Mouse (Mus musculus) lung, embryonic 14.5 days (tissue): Measurements from ENCODE around the gene Prmt2. TPM values are rescaled to one million over a fixed set of nuclear protein-coding genes. Genes with fewer than 3 reads are reported as not detected.

ENCODE experiments used
- ATAC-seq: fragments of 200-750 bp; cut with Nextera tagmentation; 2 replicates; pipeline ENCODE4 v1.8.0; 2017; ENCODE audit warnings: mild to moderate bottlenecking, moderate TSS enrichment, moderate library complexity; ENCODE audit not compliant: insufficient read depth
- DNase-seq: peaks from one replicate; pipeline ENCODE4 v3.0.0-alpha.2; 2015
- H3K27ac ChIP-seq: fragments of 300-500 bp; sonication (generic); 2 replicates; pipeline ENCODE4 v1.5.1; 2014; ENCODE audit warnings: low read depth, mild to moderate bottlenecking, moderate library complexity
- H3K27me3 ChIP-seq: fragments of 300-500 bp; sonication (generic); 2 replicates; pipeline ENCODE4 v1.6.1; 2014; ENCODE audit warnings: low read length, control low read depth; ENCODE audit not compliant: insufficient read depth
- H3K36me3 ChIP-seq: fragments of 300-500 bp; sonication (generic); 2 replicates; pipeline ENCODE4 v1.6.1; 2014; ENCODE audit warnings: control low read depth; ENCODE audit not compliant: insufficient read depth
- H3K4me1 ChIP-seq: fragments of 300-500 bp; sonication (generic); 2 replicates; pipeline ENCODE4 v1.6.1; 2014; ENCODE audit warnings: antibody characterized with exemption, control low read depth; ENCODE audit not compliant: insufficient read depth
- H3K4me2 ChIP-seq: fragments of 300-500 bp; sonication (generic); 2 replicates; pipeline ENCODE4 v1.6.1; 2014; ENCODE audit warnings: mild to moderate bottlenecking
- H3K4me3 ChIP-seq: fragments of 300-500 bp; sonication (generic); 2 replicates; pipeline ENCODE4 v1.5.1; 2014; ENCODE audit warnings: low read depth, low read length
- H3K9ac ChIP-seq: fragments of 300-500 bp; sonication (generic); 2 replicates; pipeline ENCODE4 v1.6.1; 2014
- H3K9me3 ChIP-seq: fragments of 300-500 bp; sonication (generic); 2 replicates; pipeline ENCODE4 v1.6.1; 2016; ENCODE audit warnings: low read depth, low read length, control low read depth
- CTCF ChIP-seq: IDR thresholded peaks from 2 replicates; pipeline ENCODE4 v1.5.1; 2016; ENCODE audit warnings: antibody characterized with exemption, low read depth
- WGBS: fragments of 180-500 bp; shearing (Covaris S2); extraction: QIAGEN DNeasy Blood & Tissue Kit; methylation state at CpG from one replicate; pipeline ENCODE4 v1.1.7; 2014; 5-methylcytosine and 5-hydroxymethylcytosine counted together
- polyA plus RNA-seq: library from polyadenylated mRNA; unstranded; fragments of >200 nt; fragmentation: Nextera tagmentation; extraction: Ambion mirVana; gene quantifications from 2 replicates; pipeline ENCODE4 v1.2.1, GENCODE M21; 2014

Prmt2 gene
- polyA plus RNA-seq = 44.6 and 45.0 TPM in 2 replicates

GRCm38 (mm10) chr10:76237341-76238225 lies at the start of gene Prmt2:
Gene Prmt2 (minus strand): TSS chr10:76237865.
- peak; percentile 98 for ATAC-seq

GRCm38 (mm10) chr10:76278541-76279097 lies 41.0 kb upstream of the Prmt2 start:
- no peak for ATAC-seq
- DNase-seq = no peak
- TF ChIP-seq CTCF = no peak
- Histone ChIP-seq H3K27me3 (no peaks in the 10 kb centered on the region), H3K4me2 (no peak overlapping the region), H3K9ac (no peak overlapping the region), H3K9me3 (no peaks in the 10 kb centered on the region), H3K4me3 (no peak overlapping the region), H3K36me3 (peaks cover 61% of the 10 kb centered on the region), H3K27ac (no peak overlapping the region), H3K4me1 (no peaks in the 10 kb centered on the region)
- WGBS = 58% methylated on average over 5 of the region's 5 CpGs

More at GRCm38 (mm10) chr10:76237341-76238225, at the start of gene Prmt2:
- WGBS = 1% methylated on average over 47 of the region's 47 CpGs
- no peaks in the 10 kb centered on the region for H3K4me1 ChIP-seq
- peak within 1 kb of the TSS; percentile 65 for H3K9ac ChIP-seq
- H3K4me3 ChIP-seq = peak within 1 kb of the TSS; percentile 74
- H3K36me3 ChIP-seq = no peaks in the 10 kb centered on the region
- H3K4me2 ChIP-seq = peak within 1 kb of the TSS; percentile 80
- H3K27ac ChIP-seq = peak within 1 kb of the TSS; percentile 90
- TF ChIP-seq CTCF = peak; percentile 41
- H3K9me3 ChIP-seq = no peaks in the 10 kb centered on the region
- H3K27me3 ChIP-seq = no peaks in the 10 kb centered on the region
- DNase-seq = peak; percentile 97

DNA sequence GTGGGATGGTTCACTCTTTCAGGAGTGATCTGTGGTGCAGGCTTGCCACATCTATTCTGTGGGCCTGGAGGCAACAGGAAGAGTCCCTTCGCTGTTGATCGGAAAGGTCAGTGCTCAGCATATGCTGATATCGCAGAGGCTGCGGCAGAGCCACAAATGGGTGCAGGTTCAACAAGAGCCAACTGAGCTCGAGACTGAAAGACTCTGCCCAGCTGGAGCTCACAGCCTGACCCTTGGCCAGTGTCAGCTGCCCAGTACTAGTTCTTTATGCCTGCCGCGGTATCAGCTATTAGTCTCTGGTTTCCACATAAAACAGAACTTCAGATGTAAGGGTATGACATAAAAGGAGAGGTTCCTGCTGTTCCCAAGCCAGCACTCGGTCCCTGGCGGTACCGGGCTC lies 37.6 kb upstream of the Prmt2 start:
- ATAC-seq (no peak), DNase-seq (no peak)
- Histone ChIP-seq H3K4me2 (no peak overlapping the region), H3K27ac (no peak overlapping the region), H3K4me1 (no peaks in the 10 kb centered on the region), H3K36me3 (peaks cover 61% of the 10 kb centered on the region), H3K9me3 (no peaks in the 10 kb centered on the region), H3K4me3 (no peak overlapping the region), H3K27me3 (no peaks in the 10 kb centered on the region), H3K9ac (no peak overlapping the region)
- 74% methylated on average over 10 of the region's 10 CpGs for WGBS
- TF ChIP-seq CTCF = no peak

- no peaks in the 10 kb centered on the region for H3K4me1 ChIP-seq
- 39% methylated on average over 8 of the region's 8 CpGs for WGBS
- H3K4me2 ChIP-seq = no peak overlapping the region
- no peak overlapping the region for H3K27ac ChIP-seq
- ATAC-seq (no peak), DNase-seq (peak; percentile 44)
- no peaks in the 10 kb centered on the region for H3K9me3 ChIP-seq
- no peak overlapping the region for H3K4me3 ChIP-seq
- no peaks in the 10 kb centered on the region for H3K27me3 ChIP-seq
- H3K9ac ChIP-seq = no peak overlapping the region
- peak; percentile 77 for TF ChIP-seq CTCF
- peaks cover 72% of the 10 kb centered on the region for H3K36me3 ChIP-seq
These were observed 33.6 kb upstream of the Prmt2 start for GRCm38 (mm10) chr10:76271238-76271637.

- Histone ChIP-seq H3K4me1 (no peaks in the 10 kb centered on the region; the same call in 1 of the 2 replicates), H3K9me3 (no peaks in the 10 kb centered on the region), H3K4me2 (no peak overlapping the region), H3K27ac (no peak overlapping the region), H3K9ac (no peak overlapping the region), H3K36me3 (peaks cover 22% of the 10 kb centered on the region), H3K4me3 (no peak overlapping the region), H3K27me3 (no peaks in the 10 kb centered on the region)
- ATAC-seq (no peak), DNase-seq (no peak)
- WGBS = 66% methylated on average over 4 of the region's 4 CpGs
- no peak for TF ChIP-seq CTCF
These were observed 24.8 kb upstream of the Prmt2 start for GRCm38 (mm10) chr10:76262431-76262830.

DNA sequence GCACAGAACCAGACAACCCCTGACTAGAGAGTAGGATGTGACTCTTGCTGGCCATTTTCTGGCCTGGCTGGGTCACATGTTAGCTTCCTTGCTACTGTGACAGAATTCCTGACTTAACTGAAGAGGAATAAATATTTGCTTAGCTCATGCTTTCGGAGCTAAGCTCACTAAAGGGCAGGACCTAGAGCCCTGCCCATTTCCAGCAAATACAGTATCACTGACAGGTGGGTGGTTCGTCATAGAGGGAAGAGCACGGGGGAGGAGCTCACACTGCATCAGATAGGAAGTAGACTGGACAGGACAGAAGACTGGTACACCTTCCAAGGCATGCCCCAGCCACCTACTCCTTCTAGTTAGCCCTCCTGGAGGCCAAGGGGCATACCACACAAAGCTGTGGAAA lies 23.8 kb upstream of the Prmt2 start:
- Histone ChIP-seq H3K4me3 (no peak overlapping the region), H3K4me2 (no peak overlapping the region), H3K27me3 (no peaks in the 10 kb centered on the region), H3K36me3 (peaks cover 16% of the 10 kb centered on the region), H3K4me1 (no peaks in the 10 kb centered on the region; the same call in 1 of the 2 replicates), H3K9me3 (no peaks in the 10 kb centered on the region), H3K27ac (no peak overlapping the region), H3K9ac (no peak overlapping the region)
- ATAC-seq (peak; percentile 44; the same call in 1 of the 2 replicates), DNase-seq (no peak)
- no peak for TF ChIP-seq CTCF
- WGBS = 43% methylated on average over 3 of the region's 3 CpGs

DNA sequence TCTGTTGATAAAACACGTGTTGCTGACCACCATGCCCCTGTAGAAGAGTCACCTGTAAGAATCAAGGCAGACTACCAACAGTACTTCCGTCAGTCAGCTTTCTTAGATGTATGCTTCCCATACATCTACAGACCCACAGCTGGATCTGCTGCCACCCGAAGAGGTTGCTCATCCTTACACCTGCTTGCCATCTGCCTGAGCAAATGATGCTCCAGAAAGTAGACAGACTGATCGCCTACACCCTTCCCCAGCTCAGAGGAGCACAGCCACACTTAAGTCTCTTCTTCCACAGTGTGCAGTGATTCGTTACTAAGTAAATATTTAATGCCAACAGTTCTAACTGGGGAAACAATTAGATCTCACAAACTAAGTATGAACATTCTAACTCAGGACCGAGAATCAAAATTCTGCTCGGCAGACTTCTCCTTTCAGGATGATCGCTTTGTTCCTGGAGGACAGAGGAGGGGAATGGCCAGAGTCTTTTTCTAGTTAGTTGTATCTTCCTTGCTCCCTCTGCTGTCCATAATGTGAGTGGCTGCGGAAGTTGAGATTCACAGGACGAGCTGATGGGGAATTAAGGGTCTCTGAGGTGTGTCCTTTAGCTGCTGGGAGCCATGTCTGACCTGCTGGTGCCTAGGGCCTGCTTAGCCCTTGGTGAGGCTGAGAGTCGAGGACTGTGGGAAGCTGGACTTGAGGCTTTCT lies 22.8 kb upstream of the Prmt2 start:
- peak; percentile 41 for TF ChIP-seq CTCF
- Histone ChIP-seq H3K36me3 (peaks cover 9% of the 10 kb centered on the region; the same call in 1 of the 2 replicates), H3K27ac (no peak overlapping the region), H3K9ac (no peak overlapping the region), H3K4me2 (no peak overlapping the region), H3K4me1 (no peaks in the 10 kb centered on the region; the same call in 1 of the 2 replicates), H3K4me3 (no peak overlapping the region), H3K27me3 (no peaks in the 10 kb centered on the region), H3K9me3 (no peaks in the 10 kb centered on the region)
- ATAC-seq (no peak), DNase-seq (peak; percentile 71)
- 36% methylated on average over 11 of the region's 11 CpGs for WGBS
